Mouse (Mus musculus): Measurements from ENCODE around the gene Wdr31.

- no peak for TF ChIP-seq UBTF (IDR thresholded peaks at IDR 0.05; ENCODE audit: low read depth, low read length)
- TF ChIP-seq MAX (IDR thresholded peaks at IDR 0.05; ENCODE audit: low read length), result no peak
- TF ChIP-seq CTCF (conservative IDR thresholded peaks at IDR 0.05 in 1 of 2, IDR thresholded peaks at IDR 0.05 in 1 of 2; ENCODE audit: low read depth in 2 of 2, low read length in 2 of 2), result no peak
- TF ChIP-seq EP300 (IDR thresholded peaks at IDR 0.05; ENCODE audit: low read length), result no peak
- no peak for TF ChIP-seq POLR2A (IDR thresholded peaks at IDR 0.05; ENCODE audit: low read depth, low read length)
- TF ChIP-seq MYC (IDR thresholded peaks at IDR 0.05; ENCODE audit: low read depth, low read length), result no peak
- TF ChIP-seq USF1 (IDR thresholded peaks at IDR 0.05; ENCODE audit: low read depth, low read length), result no peak
- no peak for TF ChIP-seq KAT2A (IDR thresholded peaks at IDR 0.05; ENCODE audit: insufficient replicate concordance, low read length)
- no peak for TF ChIP-seq JUN (IDR thresholded peaks at IDR 0.05; ENCODE audit: insufficient read depth, low read depth, low read length)
- no peak for TF ChIP-seq NRF1 (IDR thresholded peaks at IDR 0.05; ENCODE audit: low read depth, low read length)
Measured at GRCm38 (mm10) chr4:62410325-62410724, 60.4 kb downstream of the Wdr31 start.
